Mouse (Mus musculus) testis, adult 2 months (tissue): ENCODE data around the gene Cptp. TPM values are rescaled to one million over a fixed set of nuclear protein-coding genes. Genes with fewer than 3 reads are reported as not detected.

Experiments
- H3K27ac ChIP-seq: fragments of 200-500 bp; 2 replicates; pipeline ENCODE4 v1.5.1; 2012; ENCODE audit warnings: low read depth, low read length; ENCODE audit not compliant: control insufficient read depth, insufficient read depth
- H3K27me3 ChIP-seq: fragments of 200-500 bp; 2 replicates; pipeline ENCODE4 v1.6.1; 2012; ENCODE audit warnings: mild to moderate bottlenecking, low read length, moderate library complexity; ENCODE audit not compliant: control insufficient read depth, insufficient read depth
- H3K36me3 ChIP-seq: fragments of 200-500 bp; 2 replicates; pipeline ENCODE4 v1.6.1; 2012; ENCODE audit warnings: mild to moderate bottlenecking, low read length; ENCODE audit not compliant: control insufficient read depth, insufficient read depth
- H3K4me1 ChIP-seq: fragments of 200-500 bp; 2 replicates; pipeline ENCODE4 v1.6.1; 2012; ENCODE audit warnings: low read length; ENCODE audit not compliant: control insufficient read depth, insufficient read depth
- H3K4me3 ChIP-seq: fragments of 200-500 bp; 2 replicates; pipeline ENCODE4 v1.5.1; 2012; ENCODE audit warnings: low read depth, mild to moderate bottlenecking, low read length, moderate library complexity, mixed read lengths; ENCODE audit not compliant: control insufficient read depth
- CTCF ChIP-seq: fragments of 200-500 bp; IDR thresholded peaks from 2 replicates; pipeline ENCODE4 v1.5.1; 2012; ENCODE audit warnings: low read depth, mild to moderate bottlenecking, inconsistent platforms, low read length, moderate library complexity; ENCODE audit not compliant: control insufficient read depth, insufficient read depth, insufficient replicate concordance
- POLR2A ChIP-seq: fragments of 200-500 bp; IDR thresholded peaks from 2 replicates; pipeline ENCODE4 v1.6.1; 2012; ENCODE audit warnings: low read depth, mild to moderate bottlenecking, inconsistent platforms, low read length, moderate library complexity; ENCODE audit not compliant: control insufficient read depth
- polyA plus RNA-seq: library from polyadenylated mRNA; depleted of rRNA; stranded (reverse); fragments of >200 nt; gene quantifications from 2 replicates; pipeline ENCODE4 v1.2.3, GENCODE M21; 2012

Cptp gene
- polyA plus RNA-seq, 1 experiment = 223 TPM

DNA sequence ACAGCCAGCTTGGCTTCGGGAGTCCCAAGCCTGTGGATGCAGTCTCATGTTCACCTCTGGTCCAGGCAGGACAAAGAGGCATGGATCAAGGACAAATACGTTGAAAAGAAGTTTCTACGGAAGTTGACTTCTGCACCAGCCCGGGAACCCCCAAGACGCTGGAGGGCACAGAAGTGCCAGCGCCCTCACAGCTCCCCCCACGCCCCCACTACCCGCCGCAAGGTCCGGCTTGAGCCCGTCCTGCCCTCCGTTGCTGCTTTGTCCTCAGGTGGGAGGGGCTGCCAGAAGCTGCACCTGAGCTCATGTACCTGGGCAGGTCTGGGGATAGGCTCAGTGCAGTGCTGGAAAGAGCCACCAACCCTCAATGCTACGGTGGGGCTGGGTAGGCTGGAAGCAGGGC, 34.0 kb upstream of the Cptp start:
- Histone ChIP-seq H3K27me3 (no peaks in the 10 kb centered on the region), H3K36me3 (no peaks in the 10 kb centered on the region), H3K27ac (no peak overlapping the region), H3K4me3 (no peak overlapping the region), H3K4me1 (no peaks in the 10 kb centered on the region)
- TF ChIP-seq CTCF = no peak

DNA sequence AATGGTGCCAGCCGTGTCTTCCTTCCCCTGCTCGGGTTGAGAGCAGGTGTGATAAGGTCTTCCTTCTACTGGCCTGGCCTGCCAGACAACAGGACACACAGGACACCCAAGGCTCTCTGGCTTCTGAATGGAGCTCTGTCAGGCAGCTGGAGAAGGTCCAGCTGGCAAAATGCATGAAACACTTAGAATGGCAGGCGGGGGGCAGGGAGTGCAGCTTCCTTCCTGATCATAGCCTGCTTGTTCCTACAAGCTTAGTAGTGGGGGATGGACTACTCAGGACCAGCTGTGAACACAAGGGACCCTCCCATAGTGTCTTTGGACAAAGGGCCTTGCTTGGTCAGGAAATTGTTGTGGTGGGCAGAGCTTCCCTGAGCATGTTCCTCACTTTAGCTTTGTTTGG, 32.0 kb upstream of the Cptp start:
- H3K36me3 ChIP-seq = no peaks in the 10 kb centered on the region

DNA sequence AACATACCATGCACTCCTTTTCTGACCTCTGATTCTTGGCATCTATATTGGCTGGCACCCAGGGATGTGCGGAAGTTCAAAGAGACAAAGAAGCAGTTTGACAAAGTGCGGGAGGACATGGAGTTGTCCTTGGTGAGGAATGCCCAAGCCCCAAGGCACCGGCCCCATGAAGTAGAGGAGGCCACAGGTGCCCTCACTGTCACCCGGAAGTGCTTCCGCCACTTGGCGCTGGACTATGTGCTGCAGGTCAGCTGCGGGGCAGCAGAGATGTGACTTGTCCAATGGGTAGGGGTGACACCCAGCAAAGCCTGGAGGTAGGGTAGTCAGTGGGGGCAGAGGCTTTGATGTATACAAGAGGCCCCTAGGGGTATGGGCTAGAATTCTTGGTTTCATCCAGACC, 30.1 kb upstream of the Cptp start:
- H3K4me1 ChIP-seq = peaks cover 3% of the 10 kb centered on the region; the same call in 1 of the 2 replicates
- no peaks in the 10 kb centered on the region for H3K27me3 ChIP-seq
- H3K36me3 ChIP-seq = no peaks in the 10 kb centered on the region
- TF ChIP-seq CTCF (no peak), POLR2A (no peak)
- H3K4me3 ChIP-seq = no peak overlapping the region
- no peak overlapping the region for H3K27ac ChIP-seq

More for the DNA sequence above, 32.0 kb upstream of the Cptp start:
- H3K4me1 ChIP-seq = no peaks in the 10 kb centered on the region
- no peak overlapping the region for H3K4me3 ChIP-seq
- H3K27ac ChIP-seq = no peak overlapping the region
- TF ChIP-seq CTCF (no peak), POLR2A (no peak)
- H3K27me3 ChIP-seq = no peaks in the 10 kb centered on the region

DNA sequence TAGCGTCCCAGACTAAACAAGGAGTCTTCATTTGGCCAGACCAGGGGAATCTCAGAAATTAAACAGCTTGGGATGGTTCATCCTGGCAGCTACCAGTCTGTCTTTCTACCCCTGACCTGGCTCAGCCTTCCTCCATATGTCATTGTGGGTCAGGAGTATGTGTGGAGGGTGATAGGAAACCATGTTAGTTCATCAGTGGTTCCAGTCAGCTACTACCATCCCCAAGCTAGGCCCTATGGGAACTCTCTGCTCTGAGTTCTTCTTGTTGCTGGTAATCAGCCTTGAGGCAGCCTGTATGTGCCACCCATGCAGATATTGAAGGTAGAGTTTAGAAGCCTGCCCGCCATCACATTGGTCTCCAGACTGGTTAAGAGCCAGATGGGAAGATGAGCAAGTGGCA, 29.1 kb upstream of the Cptp start:
- H3K36me3 ChIP-seq = no peaks in the 10 kb centered on the region
- no peaks in the 10 kb centered on the region for H3K27me3 ChIP-seq
- TF ChIP-seq CTCF = no peak
- TF ChIP-seq POLR2A = no peak
- H3K27ac ChIP-seq = no peak overlapping the region
- peaks cover 5% of the 10 kb centered on the region; the same call in 1 of the 2 replicates for H3K4me1 ChIP-seq
- H3K4me3 ChIP-seq = no peak overlapping the region

DNA sequence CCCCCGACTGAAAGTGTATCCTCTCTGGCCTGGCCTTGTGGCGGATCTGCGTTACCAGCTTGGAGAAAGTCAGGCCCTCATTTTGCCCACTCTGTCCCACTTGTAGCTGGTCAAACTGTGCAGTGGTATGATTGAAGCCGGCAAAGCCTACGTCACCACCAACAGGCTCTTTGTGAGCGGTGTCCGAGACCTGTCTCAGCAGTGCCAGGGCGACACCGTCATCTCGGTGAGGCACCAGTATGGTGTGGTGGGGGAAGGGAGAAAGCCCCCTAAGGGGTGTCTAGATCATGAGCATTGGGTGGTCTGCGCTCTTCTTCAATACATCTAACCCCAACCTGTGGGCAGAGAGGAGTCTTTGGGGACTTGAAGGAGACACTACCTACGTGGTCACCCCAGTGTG, 27.2 kb upstream of the Cptp start:
- H3K4me3 ChIP-seq = no peak overlapping the region
- no peaks in the 10 kb centered on the region for H3K27me3 ChIP-seq
- no peak overlapping the region for H3K27ac ChIP-seq
- TF ChIP-seq POLR2A = no peak
- TF ChIP-seq CTCF = no peak
- peaks cover 11% of the 10 kb centered on the region for H3K4me1 ChIP-seq
- H3K36me3 ChIP-seq = no peaks in the 10 kb centered on the region

DNA sequence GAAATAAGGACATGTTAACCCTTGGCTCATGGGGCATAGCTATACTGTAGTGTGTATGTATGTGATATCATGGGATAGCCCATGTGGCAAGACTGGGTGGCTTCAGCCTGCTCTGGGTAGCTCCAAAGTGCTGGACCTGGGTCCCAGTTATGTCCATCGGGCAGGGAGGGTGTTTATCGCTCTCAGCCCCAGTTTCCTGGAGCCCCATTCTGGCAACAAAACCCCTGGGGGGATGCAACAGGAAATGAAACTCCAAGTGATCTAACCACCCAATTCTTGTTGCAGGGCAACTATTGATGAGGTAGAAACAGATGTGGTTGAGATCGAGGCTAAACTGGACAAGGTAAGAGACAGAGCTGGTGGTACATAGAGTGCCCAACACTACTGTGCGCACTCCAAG, 26.6 kb upstream of the Cptp start:
- no peaks in the 10 kb centered on the region for H3K36me3 ChIP-seq
- H3K27ac ChIP-seq = no peak overlapping the region
- no peaks in the 10 kb centered on the region for H3K27me3 ChIP-seq
- TF ChIP-seq POLR2A = no peak
- no peak overlapping the region for H3K4me3 ChIP-seq
- peaks cover 17% of the 10 kb centered on the region for H3K4me1 ChIP-seq

DNA sequence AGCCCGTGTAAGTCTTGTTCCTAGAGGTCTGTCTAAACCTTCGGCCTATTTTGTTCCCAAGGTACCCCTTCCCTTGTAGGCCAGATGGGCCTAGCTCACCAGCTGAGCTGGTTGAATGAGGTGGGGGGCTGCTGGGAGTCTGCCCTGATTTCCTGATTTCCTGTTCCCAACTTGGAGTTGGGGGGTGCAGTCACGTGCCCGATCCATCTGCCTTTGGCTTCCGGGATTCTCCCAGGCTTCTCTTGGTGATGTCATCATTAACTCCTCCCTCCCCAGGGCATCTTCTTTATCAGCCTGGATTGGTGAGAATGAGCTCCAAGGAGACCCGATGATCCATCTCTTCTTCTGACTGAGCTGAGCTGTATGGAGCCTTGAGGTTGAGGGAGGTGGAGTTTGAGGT, 26.0 kb upstream of the Cptp start:
- Histone ChIP-seq H3K36me3 (no peaks in the 10 kb centered on the region), H3K27ac (peak overlapping the region; percentile 16; the same call in 1 of the 2 replicates), H3K4me3 (no peak overlapping the region)

DNA sequence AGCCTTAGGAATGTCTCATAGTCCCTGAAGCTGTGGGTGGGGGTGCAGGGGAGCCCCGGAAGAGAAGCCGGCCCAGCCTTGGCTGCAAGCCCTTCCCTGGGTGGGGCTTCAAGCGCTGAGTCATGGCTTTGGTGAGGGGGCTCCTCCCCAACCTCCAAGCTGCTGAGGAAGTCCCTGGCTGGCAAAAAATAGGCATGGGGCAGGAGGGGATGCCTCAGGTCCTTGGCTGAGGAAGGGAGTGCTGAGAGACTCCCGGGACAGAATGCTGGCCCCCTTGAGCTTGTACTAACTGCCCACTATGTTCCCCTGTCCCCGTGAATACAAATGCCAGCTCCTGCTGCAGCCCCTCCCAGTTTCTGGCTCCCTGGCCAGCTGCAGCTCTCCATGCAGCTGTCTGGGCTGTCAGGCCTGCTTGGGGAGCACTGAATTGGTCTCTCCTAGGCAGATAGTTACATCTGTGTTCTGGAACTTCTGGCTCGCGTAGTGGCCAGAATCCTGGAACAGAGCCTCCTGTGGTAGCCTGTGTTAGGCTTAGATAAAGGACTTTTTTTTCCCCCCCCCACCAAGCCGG, 25.2 kb upstream of the Cptp start:
- no peak overlapping the region for H3K4me3 ChIP-seq
- no peak overlapping the region for H3K27ac ChIP-seq
- no peaks in the 10 kb centered on the region for H3K27me3 ChIP-seq
- no peak for TF ChIP-seq CTCF
- TF ChIP-seq POLR2A = no peak
- H3K4me1 ChIP-seq = peaks cover 22% of the 10 kb centered on the region
- H3K36me3 ChIP-seq = no peaks in the 10 kb centered on the region

More for the DNA sequence above, 26.0 kb upstream of the Cptp start:
- TF ChIP-seq CTCF (no peak), POLR2A (no peak)
- H3K27me3 ChIP-seq = no peaks in the 10 kb centered on the region
- H3K4me1 ChIP-seq = peaks cover 22% of the 10 kb centered on the region
